In the genomic region with DNA sequence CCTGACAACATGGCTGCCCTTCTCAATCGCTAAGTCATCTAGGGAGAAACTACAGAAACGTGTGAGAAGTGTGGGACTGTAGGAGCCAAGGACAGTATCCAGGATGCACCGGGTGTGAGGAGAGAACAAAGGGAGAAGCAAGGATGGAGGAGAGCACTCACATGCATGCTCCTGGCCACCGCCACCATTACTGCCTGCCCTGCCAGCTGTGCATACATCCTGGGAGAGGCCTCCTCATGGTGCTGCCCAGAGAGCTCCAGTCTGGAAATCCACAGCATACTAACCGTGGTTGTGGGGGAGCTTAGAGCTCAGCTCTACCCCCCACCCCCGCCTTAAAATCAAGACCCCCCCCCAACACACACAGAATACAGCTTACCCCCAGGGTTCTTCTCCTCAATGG, we compare ENCODE assay signal across 23 mouse cellular contexts.
DNase-seq lines count a peak whose midpoint lies in the region; ATAC-seq and TF ChIP-seq lines count a peak whose summit lies in the region.
"Had no signal": no experiment of that assay in that cellular context is flagged by ENCODE, and none has a peak within 500 bp of the region (broad histone marks: within the 10 kb centered on the region; RNA-seq: fewer than 3 reads in every experiment).

No protein-coding gene starts in this region.

- H3K27me3 ChIP-seq in forebrain, embryonic 11.5 days (ENCODE audit: control insufficient read depth, insufficient read depth, low read length), result no peaks in the 10 kb centered on the region
- no peaks in the 10 kb centered on the region for H3K27me3 ChIP-seq in forebrain, embryonic 13.5 days
- no peaks in the 10 kb centered on the region for H3K27me3 ChIP-seq in midbrain, embryonic 12.5 days
- no peaks in the 10 kb centered on the region for H3K27me3 ChIP-seq in midbrain, embryonic 15.5 days (replicated peaks)
- no peaks in the 10 kb centered on the region for H3K27me3 ChIP-seq in midbrain, embryonic 13.5 days
- H3K27me3 ChIP-seq: kidney, embryonic 15.5 days; limb, embryonic 15.5 days had no signal

- no peak overlapping the region for H3K27ac ChIP-seq in forebrain, embryonic 11.5 days (ENCODE audit: low read depth, low read length)
- no peak overlapping the region for H3K27ac ChIP-seq in forebrain, embryonic 13.5 days
- peak overlapping the region; percentile 81 for H3K27ac ChIP-seq in layer of hippocampus, adult 2 months
- H3K27ac ChIP-seq in midbrain, embryonic 12.5 days (replicated peaks), result no peak overlapping the region
- no peak overlapping the region for H3K27ac ChIP-seq in midbrain, embryonic 15.5 days
- peak overlapping the region; percentile 44; the same call in 1 of the 2 replicates for H3K27ac ChIP-seq in midbrain, embryonic 13.5 days
- H3K27ac ChIP-seq: heart, adult 2 months; hindbrain, postnatal 0 days; kidney, embryonic 15.5 days; limb, embryonic 15.5 days; macrophage had no signal

- no peak for TF ChIP-seq CTCF in layer of hippocampus, adult 2 months (conservative IDR thresholded peaks at IDR 0.05)

- H3K36me3 ChIP-seq in forebrain, embryonic 11.5 days (ENCODE audit: control insufficient read depth, insufficient read depth, low read length), result no peaks in the 10 kb centered on the region
- H3K36me3 ChIP-seq in forebrain, embryonic 13.5 days (ENCODE audit: poor library complexity, severe bottlenecking), result no peaks in the 10 kb centered on the region
- H3K36me3 ChIP-seq in midbrain, embryonic 12.5 days, result no peaks in the 10 kb centered on the region
- no peaks in the 10 kb centered on the region for H3K36me3 ChIP-seq in midbrain, embryonic 15.5 days (replicated peaks)
- H3K36me3 ChIP-seq in midbrain, embryonic 13.5 days, result no peaks in the 10 kb centered on the region
- H3K36me3 ChIP-seq: kidney, embryonic 15.5 days; limb, embryonic 15.5 days had no signal

- ATAC-seq in forebrain, embryonic 11.5 days (replicated peaks; ENCODE audit: low FRiP score), result 0 out of 2 replicates have a peak, but pooled peaks have one; percentile 33
- no peak for ATAC-seq in forebrain, embryonic 13.5 days
- peak; percentile 65; the same call in 1 of the 2 replicates for ATAC-seq in midbrain, embryonic 12.5 days (ENCODE audit: low FRiP score, low read depth)
- no peak for ATAC-seq in midbrain, embryonic 15.5 days (replicated peaks)
- no peak for ATAC-seq in midbrain, embryonic 13.5 days
- ATAC-seq: CD4-positive, CD25-positive, alpha-beta regulatory T cell, adult 4 months; hindbrain, postnatal 0 days; lung, postnatal 0 days had no signal

- H3K4me3 ChIP-seq in forebrain, embryonic 11.5 days (ENCODE audit: low read depth, low read length), result no peak overlapping the region
- no peak overlapping the region for H3K4me3 ChIP-seq in forebrain, embryonic 13.5 days
- no peak overlapping the region for H3K4me3 ChIP-seq in layer of hippocampus, adult 2 months
- no peak overlapping the region for H3K4me3 ChIP-seq in midbrain, embryonic 12.5 days
- H3K4me3 ChIP-seq in midbrain, embryonic 15.5 days, result no peak overlapping the region
- H3K4me3 ChIP-seq in midbrain, embryonic 13.5 days (replicated peaks), result no peak overlapping the region
- H3K4me3 ChIP-seq: heart, adult 2 months; kidney, embryonic 15.5 days; limb, embryonic 15.5 days had no signal

- WGBS in forebrain, embryonic 11.5 days, result 78% methylated on average over 6 of the region's 6 CpGs
- WGBS in forebrain, embryonic 13.5 days, result 78% methylated on average over 6 of the region's 6 CpGs
- WGBS in midbrain, embryonic 12.5 days, result 75% methylated on average over 6 of the region's 6 CpGs
- WGBS in midbrain, embryonic 15.5 days, result 74% methylated on average over 6 of the region's 6 CpGs
- WGBS in midbrain, embryonic 13.5 days, result 73% methylated on average over 6 of the region's 6 CpGs

- no peak for DNase-seq in forebrain, embryonic 11.5 days (ENCODE audit: low spot score)
- no peak for DNase-seq in layer of hippocampus, adult 2 months (ENCODE audit: low spot score in 2 of 2)
- DNase-seq in layer of hippocampus, postnatal 36 days, result no peak
- no peak for DNase-seq in cerebellum, postnatal 25 days
- DNase-seq: adrenal gland, postnatal 25 days; cerebellum, adult 8-10 months; gastrocnemius, postnatal 25 days; heart, adult 2 months; kidney, adult 11 months; kidney, postnatal 36 days; left cerebral cortex, postnatal 4 days; right cerebral cortex, postnatal 14 days; thymus, postnatal 14 days had no signal

- no peak overlapping the region for H3K9ac ChIP-seq in forebrain, embryonic 11.5 days (ENCODE audit: low read length)
- no peak overlapping the region for H3K9ac ChIP-seq in forebrain, embryonic 13.5 days
- H3K9ac ChIP-seq in midbrain, embryonic 12.5 days (replicated peaks), result no peak overlapping the region
- H3K9ac ChIP-seq in midbrain, embryonic 15.5 days, result no peak overlapping the region
- H3K9ac ChIP-seq in midbrain, embryonic 13.5 days (replicated peaks), result no peak overlapping the region
- H3K9ac ChIP-seq: kidney, embryonic 15.5 days; limb, embryonic 15.5 days had no signal

- H3K4me1 ChIP-seq in forebrain, embryonic 11.5 days (replicated peaks; ENCODE audit: control insufficient read depth, insufficient read depth, low read length), result no peaks in the 10 kb centered on the region
- peaks cover 19% of the 10 kb centered on the region for H3K4me1 ChIP-seq in forebrain, embryonic 13.5 days
- H3K4me1 ChIP-seq in midbrain, embryonic 12.5 days, result 0 out of 2 replicates have a peak, but pooled peaks cover 5% of the 10 kb centered on the region
- H3K4me1 ChIP-seq in midbrain, embryonic 15.5 days, result peaks cover 9% of the 10 kb centered on the region; the same call in 1 of the 2 replicates
- H3K4me1 ChIP-seq in midbrain, embryonic 13.5 days (replicated peaks), result peaks cover 6% of the 10 kb centered on the region; the same call in 1 of the 2 replicates
- H3K4me1 ChIP-seq: kidney, embryonic 15.5 days had no signal

- H3K9me3 ChIP-seq in forebrain, embryonic 11.5 days (ENCODE audit: control insufficient read depth, low read length), result no peaks in the 10 kb centered on the region
- H3K9me3 ChIP-seq in forebrain, embryonic 13.5 days (replicated peaks), result no peaks in the 10 kb centered on the region
- H3K9me3 ChIP-seq in midbrain, embryonic 12.5 days, result no peaks in the 10 kb centered on the region
- no peaks in the 10 kb centered on the region for H3K9me3 ChIP-seq in midbrain, embryonic 15.5 days
- H3K9me3 ChIP-seq in midbrain, embryonic 13.5 days, result no peaks in the 10 kb centered on the region
- H3K9me3 ChIP-seq: kidney, embryonic 15.5 days; limb, embryonic 15.5 days had no signal

- H3K4me2 ChIP-seq in forebrain, embryonic 11.5 days (ENCODE audit: low read depth, low read length, severe bottlenecking), result no peak overlapping the region
- no peak overlapping the region for H3K4me2 ChIP-seq in forebrain, embryonic 13.5 days
- no peak overlapping the region for H3K4me2 ChIP-seq in midbrain, embryonic 12.5 days (replicated peaks)
- no peak overlapping the region for H3K4me2 ChIP-seq in midbrain, embryonic 15.5 days
- no peak overlapping the region for H3K4me2 ChIP-seq in midbrain, embryonic 13.5 days (replicated peaks)
- H3K4me2 ChIP-seq: kidney, embryonic 15.5 days; limb, embryonic 15.5 days had no signal

Comparison
In these comparisons a context has a peak if more than half of its experiments do, and no peak if none do; other contexts are left out.
1. ATAC-seq: peak in forebrain, embryonic 11.5 days (single experiment) and midbrain, embryonic 12.5 days (single experiment); none in forebrain, embryonic 13.5 days (single experiment), midbrain, embryonic 15.5 days (single experiment) and midbrain, embryonic 13.5 days (single experiment).
2. H3K27ac ChIP-seq: peak in layer of hippocampus, adult 2 months (single experiment) and midbrain, embryonic 13.5 days (single experiment); none in forebrain, embryonic 11.5 days (single experiment), forebrain, embryonic 13.5 days (single experiment), midbrain, embryonic 12.5 days (single experiment) and midbrain, embryonic 15.5 days (single experiment).